Mouse (Mus musculus) brain, embryonic 14.5 days (tissue): Measurements from ENCODE around the gene Yars.

Source experiments
- CTCF ChIP-seq: fragments of 200-500 bp; IDR thresholded peaks from 2 replicates; pipeline ENCODE4 v1.5.1; 2012; ENCODE audit warnings: inconsistent platforms, mild to moderate bottlenecking, moderate library complexity, borderline replicate concordance; ENCODE audit not compliant: insufficient read depth, insufficient read length; ENCODE audit errors: extremely low read depth
- POLR2A ChIP-seq: fragments of 200-500 bp; IDR thresholded peaks from 2 replicates; pipeline ENCODE4 v1.6.1; 2012; ENCODE audit warnings: mild to moderate bottlenecking, inconsistent platforms, borderline replicate concordance; ENCODE audit not compliant: poor library complexity, insufficient read depth, insufficient read length, severe bottlenecking; ENCODE audit errors: extremely low read depth

DNA sequence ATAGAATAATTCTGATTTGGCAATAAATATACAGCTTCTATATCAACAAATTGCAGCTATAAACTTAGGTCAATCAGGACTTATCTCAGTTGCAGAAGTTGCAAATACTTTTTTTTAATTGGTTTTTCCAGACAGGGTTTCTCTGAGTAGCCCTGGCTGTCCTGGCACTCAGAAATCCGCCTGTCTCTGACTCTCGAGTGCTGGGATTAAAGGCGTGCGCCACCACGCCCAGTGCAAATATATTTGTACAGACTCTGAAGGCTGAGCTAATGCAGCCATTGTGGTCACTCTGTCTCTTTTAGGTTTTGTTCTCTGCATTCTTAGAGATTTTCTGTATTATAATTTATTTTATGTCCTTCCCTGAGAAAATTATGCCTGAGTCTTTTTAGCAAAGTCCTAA lies 32.0 kb upstream of the Yars start:
- TF ChIP-seq POLR2A (no peak), CTCF (no peak)
